Mouse (Mus musculus): ENCODE measurements around the gene Zfp62.

Gene Zfp62

GRCm38 (mm10) chr11:49205080-49205590, 2.0 kb downstream of the Zfp62 start:
- peak; percentile 60 for DNase-seq (ENCODE audit: low read depth, low spot score)

- no peak for DNase-seq (ENCODE audit: low read depth, low spot score)
These were observed 4.4 kb downstream of the Zfp62 start for GRCm38 (mm10) chr11:49207495-49207894.

DNA sequence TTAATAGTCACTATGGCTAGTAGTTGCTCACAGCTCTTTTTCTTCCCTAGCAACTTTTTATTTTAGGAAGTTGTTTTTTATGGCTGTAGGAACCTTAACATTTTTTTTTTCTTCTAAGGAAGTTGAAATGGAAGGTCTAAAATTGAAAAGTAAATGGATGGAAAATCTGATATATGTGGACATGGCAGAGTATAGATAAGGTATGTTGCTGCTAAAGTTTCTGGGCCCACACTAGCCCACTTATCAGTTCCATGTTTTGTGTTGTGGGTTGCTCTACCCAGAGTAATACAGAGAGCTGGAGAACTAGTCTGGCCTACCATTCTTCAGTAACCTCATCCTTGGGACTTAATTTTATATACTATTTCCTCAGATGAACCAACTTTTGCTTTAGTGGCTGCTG, 9.5 kb downstream of the Zfp62 start:
- DNase-seq (ENCODE audit: low read depth, low spot score) = no peak

DNA sequence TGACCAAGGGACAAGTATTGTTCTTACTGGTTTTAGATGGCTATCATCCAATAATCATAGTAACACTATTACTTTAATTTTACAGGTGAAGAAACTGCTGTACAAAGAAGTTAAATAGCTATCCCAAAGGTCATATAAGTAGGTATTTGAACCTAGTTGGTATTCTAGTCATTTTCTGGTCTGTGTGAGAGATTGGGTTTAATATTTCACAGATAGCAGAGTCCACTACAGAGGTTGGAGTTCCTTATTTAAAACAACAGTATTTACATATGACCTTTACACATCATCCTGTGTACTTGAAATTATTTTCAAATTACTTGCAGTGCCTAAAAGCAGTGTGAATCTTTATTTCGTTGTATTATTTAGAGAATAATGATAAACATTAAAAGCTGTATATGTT, 10.4 kb downstream of the Zfp62 start:
- no peak for DNase-seq (ENCODE audit: low read depth, low spot score)

- DNase-seq (ENCODE audit: low read depth, low spot score) = no peak
These were observed 16.2 kb downstream of the Zfp62 start for GRCm38 (mm10) chr11:49219271-49219670.

GRCm38 (mm10) chr11:49224455-49224854, 21.4 kb downstream of the Zfp62 start:
- no peak for DNase-seq (ENCODE audit: low read depth, low spot score)

DNA sequence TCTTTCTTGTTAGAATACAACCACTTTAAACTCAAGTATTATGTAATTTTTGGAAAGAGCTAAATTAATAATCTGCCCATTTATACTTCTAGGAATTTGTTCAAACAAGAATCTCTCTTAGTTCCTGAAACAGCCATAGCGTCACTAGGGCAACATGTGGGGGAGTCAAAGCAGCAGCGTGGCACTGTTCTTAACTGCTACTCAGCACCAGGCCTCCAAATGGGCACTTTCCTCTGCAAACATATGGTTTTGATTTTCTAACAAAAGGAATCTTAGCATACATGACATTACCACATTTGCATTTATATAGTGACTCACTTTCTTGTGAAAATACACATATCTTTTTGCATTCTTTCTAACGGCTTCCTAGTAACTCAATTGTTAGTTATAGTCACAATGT, 29.7 kb downstream of the Zfp62 start:
- no peak for DNase-seq (ENCODE audit: low read depth, low spot score)

- DNase-seq (ENCODE audit: low read depth, low spot score) = no peak
These were observed 32.5 kb downstream of the Zfp62 start for GRCm38 (mm10) chr11:49235459-49236207.

GRCm38 (mm10) chr11:49236891-49237290, 33.8 kb downstream of the Zfp62 start:
- no peak for DNase-seq (ENCODE audit: low read depth, low spot score)

- peak; percentile 71 for DNase-seq (ENCODE audit: low read depth, low spot score)
These were observed 34.4 kb downstream of the Zfp62 start for GRCm38 (mm10) chr11:49237532-49237931.

- DNase-seq (ENCODE audit: low read depth, low spot score) = no peak
These were observed 37.2 kb downstream of the Zfp62 start for GRCm38 (mm10) chr11:49240310-49240709.

- peak; percentile 60 for DNase-seq (ENCODE audit: low read depth, low spot score)
These were observed 37.8 kb downstream of the Zfp62 start for GRCm38 (mm10) chr11:49240874-49241273.

GRCm38 (mm10) chr11:49241471-49241870, 38.4 kb downstream of the Zfp62 start:
- DNase-seq (ENCODE audit: low read depth, low spot score) = peak; percentile 51

DNA sequence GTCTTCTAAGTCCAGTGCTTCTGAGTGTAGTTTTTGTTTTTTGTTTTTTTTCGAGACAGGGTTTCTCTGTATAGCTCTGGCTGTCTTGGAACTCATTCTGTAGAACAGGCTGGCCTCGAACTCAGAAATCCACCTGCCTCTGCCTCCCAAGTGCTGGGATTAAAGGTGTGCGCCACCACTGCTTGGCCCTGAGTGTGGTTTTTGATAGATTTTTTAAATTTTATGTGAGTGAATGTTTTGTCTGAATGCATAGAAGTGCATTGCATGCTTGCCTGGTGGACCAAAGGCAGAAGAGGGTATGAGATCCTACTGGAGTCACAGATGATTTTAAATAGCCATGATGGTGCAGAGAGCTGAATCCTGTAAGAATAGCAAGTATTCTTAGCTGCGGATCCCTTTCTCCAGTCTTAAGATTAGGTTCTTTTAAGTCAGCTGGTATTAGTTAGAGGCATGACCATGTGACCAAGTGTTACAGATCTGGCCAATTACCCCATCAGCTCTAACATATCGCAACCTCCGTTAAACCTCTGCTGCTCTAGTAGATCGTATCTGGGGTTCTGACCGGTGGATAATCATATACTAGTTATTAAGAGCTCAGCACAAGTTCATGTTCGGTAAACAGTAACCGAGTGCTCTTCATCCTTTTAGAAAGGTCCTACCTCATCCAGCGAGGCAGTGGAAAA, 40.0 kb downstream of the Zfp62 start:
- no peak for DNase-seq (ENCODE audit: low read depth, low spot score)

DNA sequence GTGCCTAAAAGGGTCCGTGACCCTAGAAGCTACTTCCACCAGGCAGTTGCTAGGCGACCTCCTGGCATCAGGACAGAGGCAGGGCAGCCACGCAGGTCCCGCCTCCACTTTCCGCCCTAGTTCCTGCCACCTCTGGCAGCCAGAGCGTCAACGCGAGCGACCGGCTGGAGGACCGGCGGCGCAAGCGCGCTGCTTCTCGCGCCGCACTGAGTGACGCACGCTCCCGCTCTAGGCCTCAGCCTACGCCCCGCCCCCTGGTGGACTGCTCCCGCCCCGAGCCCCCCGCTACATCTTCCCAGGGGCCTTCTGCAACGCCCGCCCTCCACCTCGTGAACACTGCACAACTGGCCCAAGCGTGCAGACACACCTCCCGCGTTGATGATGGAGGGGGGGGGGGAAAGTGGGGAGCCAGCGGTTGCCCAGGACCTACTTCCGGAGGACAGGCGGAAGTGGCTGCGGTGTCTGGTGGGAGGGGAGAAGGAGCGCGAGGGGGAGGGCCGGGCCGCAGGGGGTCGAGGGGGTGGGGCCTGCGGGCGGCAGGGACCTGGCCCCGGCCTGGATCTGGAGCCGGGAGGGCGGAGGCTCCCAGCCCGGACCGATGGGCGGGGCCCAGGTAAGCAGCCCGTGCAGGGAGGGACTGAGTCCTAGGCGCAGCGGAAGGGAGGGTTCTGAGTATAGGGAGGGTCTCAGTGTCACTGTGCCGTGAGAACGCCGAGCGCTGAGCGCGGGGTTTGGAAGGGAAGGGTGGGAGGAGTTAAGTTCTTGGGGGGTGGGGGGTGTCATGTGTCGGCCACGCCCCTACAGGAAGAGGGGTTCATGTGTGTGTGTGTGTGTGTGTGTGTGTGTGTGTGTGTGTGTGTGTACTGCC, 40.9 kb downstream of the Zfp62 start, which contains the start of gene Mgat1:
Gene Mgat1, plus strand, starts transcription at position 465 of the 868 bp plus-strand sequence.
- peak; percentile 98 for DNase-seq (ENCODE audit: low read depth, low spot score)

GRCm38 (mm10) chr11:49244595-49244930, 41.5 kb downstream of the Zfp62 start:
- no peak for DNase-seq (ENCODE audit: low read depth, low spot score)

- peak; percentile 70 for DNase-seq (ENCODE audit: low read depth, low spot score)
These were observed 42.1 kb downstream of the Zfp62 start for GRCm38 (mm10) chr11:49245176-49245575.

GRCm38 (mm10) chr11:49245634-49246415, 42.7 kb downstream of the Zfp62 start:
- peak; percentile 55 for DNase-seq (ENCODE audit: low read depth, low spot score)

GRCm38 (mm10) chr11:49246523-49246922, 43.4 kb downstream of the Zfp62 start:
- DNase-seq (ENCODE audit: low read depth, low spot score) = peak; percentile 37

DNA sequence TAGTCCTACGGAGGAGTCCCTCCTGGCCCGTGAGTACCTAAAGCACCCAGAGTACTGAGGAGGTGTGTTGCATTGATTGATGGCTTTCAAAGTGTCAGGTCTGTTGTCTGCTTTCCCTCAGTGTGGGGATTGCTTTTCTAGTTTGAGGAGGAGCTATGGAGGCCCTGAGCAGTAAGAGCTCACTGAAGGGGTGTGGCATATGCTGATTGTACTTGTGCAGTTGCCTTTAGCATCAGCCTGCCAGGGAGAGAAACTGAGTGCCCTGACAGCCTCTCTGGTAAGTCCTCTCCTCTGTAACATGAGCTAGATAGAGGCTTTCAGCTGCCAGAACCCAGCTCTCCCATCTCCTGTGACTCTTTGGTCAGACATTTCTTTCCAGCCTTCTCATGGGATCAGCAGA, 44.2 kb downstream of the Zfp62 start:
- DNase-seq (ENCODE audit: low read depth, low spot score) = peak; percentile 90

Measured in A20 (cell line).